Mouse (Mus musculus) telencephalon, adult 2 months (tissue): ENCODE data around the gene Scgb1b3.

Source experiments
- DNase-seq: peaks from one replicate; pipeline ENCODE4 v3.0.0-alpha.2; 2011; ENCODE audit warnings: low read depth, low spot score

Scgb1b3 gene

DNA sequence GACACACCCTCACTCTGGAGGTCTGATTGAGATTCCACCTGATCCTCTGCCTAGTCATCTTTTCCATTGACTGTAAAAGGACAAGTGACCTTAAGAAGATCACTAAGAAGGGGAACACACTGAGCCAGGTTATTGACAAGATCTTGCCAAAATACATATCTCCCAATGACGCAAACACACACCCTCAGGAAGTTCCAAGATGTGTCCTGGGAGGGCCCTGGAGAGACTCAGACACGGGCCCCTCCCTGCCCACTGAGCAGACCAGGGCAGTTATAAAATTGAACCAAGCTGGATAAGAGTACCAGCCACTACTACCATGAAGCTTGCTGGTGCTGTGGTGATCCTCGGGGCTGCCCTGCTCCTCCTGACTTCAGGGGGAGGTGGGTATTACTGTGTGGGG lies at the start of gene Scgb1b3:
Gene Scgb1b3 (plus strand): TSS at position 301 of the 400 bp plus-strand sequence.
- no peak for DNase-seq

DNA sequence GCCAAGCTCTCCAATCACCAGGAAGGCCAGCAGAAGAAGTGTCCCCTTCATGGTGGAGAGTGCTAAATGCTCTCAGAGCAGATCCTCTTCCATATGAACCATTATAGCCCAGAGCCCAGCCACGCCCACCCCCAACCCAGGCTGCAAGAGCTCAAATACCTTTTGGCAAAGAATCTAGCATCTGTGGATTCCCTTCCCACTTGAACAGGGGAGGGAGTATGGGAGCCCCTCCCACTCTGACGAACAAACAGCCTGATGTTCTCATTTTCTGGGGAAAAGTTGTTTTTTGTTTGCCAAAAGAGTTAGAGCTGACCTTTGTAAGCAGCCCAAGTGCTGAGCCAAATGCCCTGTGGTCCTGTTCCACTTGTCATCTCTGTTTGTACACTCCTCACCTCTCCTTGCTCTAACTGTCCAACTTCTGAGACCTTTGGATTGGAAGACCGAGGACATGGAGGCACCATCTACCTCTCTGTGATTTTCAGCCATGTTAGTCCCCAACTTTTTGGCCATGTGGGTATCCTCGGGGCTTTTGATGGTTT lies 13.3 kb upstream of the Scgb1b3 start, which contains the start of gene Scgb2b3:
Gene Scgb2b3 (minus strand): TSS at position 51 of the 539 bp plus-strand sequence.
- DNase-seq: no peak
